Mouse (Mus musculus): Measurements from ENCODE around the gene Gm572. TPM values are rescaled to one million over a fixed set of nuclear protein-coding genes. Genes with fewer than 3 reads are reported as not detected.

Gene Gm572
- polyA plus RNA-seq, 1 experiment from 2014 or later: not detected

DNA sequence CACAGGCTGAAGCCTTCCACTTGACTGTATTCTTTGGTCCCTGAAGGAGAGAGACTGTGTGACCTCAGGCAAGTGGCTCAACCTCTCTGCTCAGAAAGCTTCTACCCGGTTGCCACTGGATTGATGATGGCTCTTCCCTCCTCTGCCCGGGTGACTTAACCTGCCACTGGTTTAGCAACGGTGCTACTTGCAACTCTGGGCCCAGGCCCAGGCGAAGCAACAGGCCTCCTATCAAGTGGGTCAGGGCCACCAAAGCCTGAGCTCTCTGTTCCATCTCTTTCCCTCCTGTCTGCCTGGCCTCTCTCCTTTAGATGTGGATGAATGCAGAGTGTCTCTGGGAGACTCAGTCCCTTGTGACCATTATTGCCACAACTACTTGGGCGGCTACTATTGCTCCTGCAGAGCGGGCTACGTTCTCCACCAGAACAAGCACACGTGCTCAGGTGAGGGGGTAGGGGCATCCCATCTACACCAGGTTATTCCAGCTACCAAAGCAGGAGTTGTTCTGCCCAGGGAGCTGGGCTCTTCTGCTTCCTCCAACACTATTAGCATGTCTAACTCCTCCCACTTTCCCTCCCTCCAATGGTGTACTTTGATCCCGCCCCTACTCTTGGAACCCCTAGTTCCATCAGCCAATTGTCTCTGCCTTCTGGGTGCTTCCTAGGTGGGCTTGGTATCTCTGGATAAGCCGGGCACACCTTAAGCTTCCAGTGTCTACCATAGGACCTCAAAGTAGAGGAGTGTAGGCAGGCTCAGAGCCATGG is 39.6 kb upstream of the Gm572 start:
- H3K4me1 ChIP-seq (ENCODE audit: control insufficient read depth, insufficient read depth, low read length): no peaks in the 10 kb centered on the region
- H3K9ac ChIP-seq (replicated peaks; ENCODE audit: low read length): no peak overlapping the region
- H3K4me2 ChIP-seq (ENCODE audit: low read depth, low read length): no peak overlapping the region
- H3K27me3 ChIP-seq (ENCODE audit: control insufficient read depth, insufficient read depth, low read length): no peaks in the 10 kb centered on the region
- H3K4me3 ChIP-seq (ENCODE audit: low read depth, low read length): no peak overlapping the region
- H3K27ac ChIP-seq (replicated peaks; ENCODE audit: low read depth, low read length): no peak overlapping the region
- no peaks in the 10 kb centered on the region for H3K36me3 ChIP-seq (replicated peaks; ENCODE audit: control insufficient read depth, insufficient read depth, low read depth, low read length)
- no peaks in the 10 kb centered on the region for H3K9me3 ChIP-seq (replicated peaks; ENCODE audit: control insufficient read depth, low read length)
- ATAC-seq (replicated peaks; ENCODE audit: insufficient number of reproducible peaks, low FRiP score, low TSS enrichment, low read depth) (no peak), DNase-seq (ENCODE audit: low spot score) (no peak)
- WGBS: 65% methylated on average over 10 of the region's 10 CpGs

DNA sequence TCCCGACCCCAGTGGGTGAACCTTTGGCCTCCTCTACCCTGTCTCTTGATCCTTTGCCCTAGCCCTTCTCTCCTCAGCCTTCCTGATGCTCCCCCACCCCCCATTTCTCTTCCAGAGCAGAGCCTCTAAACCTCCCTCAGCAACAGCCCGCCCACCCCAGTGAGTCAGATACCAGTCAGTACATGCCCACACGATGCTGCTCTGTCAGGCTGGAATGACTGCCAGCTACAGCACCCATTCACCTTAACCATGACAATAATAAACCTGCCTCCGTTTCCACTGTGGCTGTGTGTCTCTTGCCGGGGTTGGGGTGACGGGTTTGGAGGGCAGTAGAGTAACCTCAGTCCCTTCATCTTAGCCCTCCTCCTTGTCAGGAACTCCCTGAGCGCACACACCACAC is 39.0 kb upstream of the Gm572 start:
- Histone ChIP-seq H3K4me3 (ENCODE audit: low read depth, low read length) (no peak overlapping the region), H3K36me3 (replicated peaks; ENCODE audit: control insufficient read depth, insufficient read depth, low read depth, low read length) (no peaks in the 10 kb centered on the region), H3K4me2 (ENCODE audit: low read depth, low read length) (no peak overlapping the region), H3K27me3 (ENCODE audit: control insufficient read depth, insufficient read depth, low read length) (no peaks in the 10 kb centered on the region), H3K27ac (replicated peaks; ENCODE audit: low read depth, low read length) (no peak overlapping the region), H3K9me3 (replicated peaks; ENCODE audit: control insufficient read depth, low read length) (no peaks in the 10 kb centered on the region), H3K9ac (replicated peaks; ENCODE audit: low read length) (no peak overlapping the region), H3K4me1 (ENCODE audit: control insufficient read depth, insufficient read depth, low read length) (no peaks in the 10 kb centered on the region)
- no peak for ATAC-seq (replicated peaks; ENCODE audit: insufficient number of reproducible peaks, low FRiP score, low TSS enrichment, low read depth)
- no peak for DNase-seq (ENCODE audit: low spot score)
- 71% methylated on average over 7 of the region's 7 CpGs for WGBS

DNA sequence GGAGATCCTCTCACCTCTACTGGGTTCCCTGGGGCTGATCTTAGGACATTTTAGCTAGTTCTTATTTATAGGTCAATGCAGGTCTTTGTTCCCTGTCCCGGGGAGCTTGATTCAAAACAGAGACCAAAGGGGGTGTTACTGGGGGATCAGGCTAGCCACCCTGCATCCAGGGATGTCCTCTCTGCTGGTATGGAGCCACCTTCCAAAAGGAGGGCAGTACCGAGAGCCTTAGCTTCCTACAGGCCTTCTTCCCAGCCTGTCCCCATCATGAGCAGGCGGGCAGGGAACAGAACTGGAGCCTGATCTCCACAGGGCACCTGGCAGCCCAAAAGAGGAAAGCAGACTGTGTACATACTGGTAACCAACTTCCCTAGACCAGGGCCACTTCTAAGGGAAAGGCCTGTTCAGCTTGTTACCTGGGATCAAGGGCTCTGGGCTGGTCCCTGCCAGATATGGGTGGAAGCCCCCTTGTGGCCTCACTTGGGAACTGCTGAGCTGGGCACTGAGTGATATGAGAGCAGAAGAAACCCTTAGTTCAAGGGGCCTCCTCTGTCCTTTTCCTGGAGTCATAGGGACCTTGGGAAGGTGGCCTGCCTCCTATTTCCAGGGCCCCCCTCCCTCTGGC is 38.5 kb upstream of the Gm572 start:
- DNase-seq (ENCODE audit: low spot score) (peak; percentile 80), ATAC-seq (replicated peaks; ENCODE audit: insufficient number of reproducible peaks, low FRiP score, low TSS enrichment, low read depth) (no peak)
- no peak overlapping the region for H3K27ac ChIP-seq (replicated peaks; ENCODE audit: low read depth, low read length)
- H3K4me2 ChIP-seq (ENCODE audit: low read depth, low read length): no peak overlapping the region
- no peak overlapping the region for H3K4me3 ChIP-seq (ENCODE audit: low read depth, low read length)
- no peaks in the 10 kb centered on the region for H3K9me3 ChIP-seq (replicated peaks; ENCODE audit: control insufficient read depth, low read length)
- no peak overlapping the region for H3K9ac ChIP-seq (replicated peaks; ENCODE audit: low read length)
- H3K4me1 ChIP-seq (ENCODE audit: control insufficient read depth, insufficient read depth, low read length): no peaks in the 10 kb centered on the region
- H3K27me3 ChIP-seq (ENCODE audit: control insufficient read depth, insufficient read depth, low read length): no peaks in the 10 kb centered on the region
- H3K36me3 ChIP-seq (replicated peaks; ENCODE audit: control insufficient read depth, insufficient read depth, low read depth, low read length): no peaks in the 10 kb centered on the region
- 88% methylated on average over 3 of the region's 3 CpGs for WGBS

DNA sequence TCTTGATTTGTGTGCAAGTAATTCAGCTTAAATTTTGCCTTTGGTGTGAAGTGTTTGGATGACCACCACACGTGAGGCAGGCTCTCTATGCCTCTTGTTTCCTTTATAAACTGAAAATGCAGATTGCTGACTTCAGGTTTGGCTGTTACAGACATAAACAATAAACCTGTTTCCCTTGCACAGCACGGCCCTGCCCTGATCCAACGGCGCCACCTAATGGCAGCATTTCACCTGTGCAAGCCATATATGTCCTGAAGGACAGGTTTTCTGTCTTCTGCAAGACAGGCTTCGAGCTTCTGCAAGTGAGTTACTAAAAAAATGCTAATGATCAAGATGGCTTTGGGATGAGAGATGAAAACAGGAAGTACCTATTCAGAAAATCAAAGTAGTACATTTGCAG is 35.4 kb upstream of the Gm572 start:
- no peaks in the 10 kb centered on the region for H3K4me1 ChIP-seq (ENCODE audit: control insufficient read depth, insufficient read depth, low read length)
- H3K27me3 ChIP-seq (ENCODE audit: control insufficient read depth, insufficient read depth, low read length): no peaks in the 10 kb centered on the region
- DNase-seq (ENCODE audit: low spot score) (peak; percentile 55), ATAC-seq (replicated peaks; ENCODE audit: insufficient number of reproducible peaks, low FRiP score, low TSS enrichment, low read depth) (no peak)
- H3K9me3 ChIP-seq (replicated peaks; ENCODE audit: control insufficient read depth, low read length): no peaks in the 10 kb centered on the region
- H3K4me3 ChIP-seq (ENCODE audit: low read depth, low read length): no peak overlapping the region
- no peak overlapping the region for H3K4me2 ChIP-seq (ENCODE audit: low read depth, low read length)
- WGBS: 33% methylated on average over 5 of the region's 5 CpGs
- no peak overlapping the region for H3K27ac ChIP-seq (replicated peaks; ENCODE audit: low read depth, low read length)
- peaks cover 2% of the 10 kb centered on the region; the same call in 1 of the 2 replicates for H3K36me3 ChIP-seq (replicated peaks; ENCODE audit: control insufficient read depth, insufficient read depth, low read depth, low read length)
- H3K9ac ChIP-seq (replicated peaks; ENCODE audit: low read length): no peak overlapping the region

DNA sequence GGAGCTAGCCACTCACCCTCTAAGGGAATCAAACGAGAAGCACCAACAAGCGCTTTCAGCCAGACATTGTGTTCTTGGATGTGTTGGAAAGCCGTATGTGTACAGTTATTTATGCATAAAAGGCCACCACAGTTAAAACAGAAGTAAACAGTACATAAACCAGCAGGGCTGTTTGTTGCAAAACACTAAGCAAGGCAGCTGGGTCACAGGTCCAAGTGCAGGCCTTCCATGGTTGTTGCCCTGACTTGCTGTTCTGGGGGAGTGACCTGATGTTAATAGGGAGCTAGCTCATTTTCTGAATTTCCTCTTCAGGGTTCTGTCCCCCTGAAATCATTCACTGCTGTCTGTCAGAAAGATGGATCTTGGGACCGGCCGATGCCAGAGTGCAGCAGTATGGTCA is 33.3 kb upstream of the Gm572 start:
- ATAC-seq (replicated peaks; ENCODE audit: insufficient number of reproducible peaks, low FRiP score, low TSS enrichment, low read depth): no peak
- no peak overlapping the region for H3K4me2 ChIP-seq (ENCODE audit: low read depth, low read length)
- peaks cover 9% of the 10 kb centered on the region for H3K36me3 ChIP-seq (replicated peaks; ENCODE audit: control insufficient read depth, insufficient read depth, low read depth, low read length)
- H3K4me3 ChIP-seq (ENCODE audit: low read depth, low read length): no peak overlapping the region
- no peak overlapping the region for H3K27ac ChIP-seq (replicated peaks; ENCODE audit: low read depth, low read length)
- WGBS: 92% methylated on average over 5 of the region's 5 CpGs
- H3K4me1 ChIP-seq (ENCODE audit: control insufficient read depth, insufficient read depth, low read length): no peaks in the 10 kb centered on the region
- no peaks in the 10 kb centered on the region for H3K27me3 ChIP-seq (ENCODE audit: control insufficient read depth, insufficient read depth, low read length)
- no peaks in the 10 kb centered on the region for H3K9me3 ChIP-seq (replicated peaks; ENCODE audit: control insufficient read depth, low read length)
- DNase-seq (ENCODE audit: low spot score): no peak
- no peak overlapping the region for H3K9ac ChIP-seq (replicated peaks; ENCODE audit: low read length)

DNA sequence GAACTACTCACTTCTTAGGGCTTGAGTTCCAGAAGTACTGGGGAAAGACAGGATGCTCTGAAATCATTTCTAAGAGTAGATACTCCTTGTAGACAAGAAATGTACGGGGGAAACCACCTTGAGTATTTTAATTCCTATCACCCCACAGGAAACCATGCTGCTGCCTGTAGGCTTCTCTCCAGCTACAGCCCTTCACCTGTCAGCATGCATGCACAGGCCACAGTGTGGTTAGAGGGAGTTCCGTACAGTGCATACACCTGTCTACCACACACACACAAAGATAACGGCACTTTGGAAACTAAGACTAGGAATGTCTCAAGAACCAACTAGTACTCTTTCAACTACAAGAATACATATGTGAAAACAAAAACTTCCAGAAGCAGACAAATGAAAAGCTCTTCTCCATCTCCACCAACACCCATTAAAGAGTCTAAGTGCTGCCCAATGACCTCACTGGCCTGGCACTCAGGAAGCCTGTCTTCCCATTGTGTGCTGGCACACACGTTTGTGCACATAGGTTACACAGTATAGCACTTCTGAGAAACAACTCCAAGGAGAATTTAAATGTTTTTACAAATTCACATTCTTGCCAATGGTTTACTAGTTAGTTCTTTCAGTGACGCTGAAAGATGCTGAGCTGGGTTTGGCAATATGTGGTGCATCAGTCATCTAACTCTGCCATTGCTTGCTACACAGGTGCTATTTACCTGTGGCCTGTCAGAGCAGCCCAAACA is 32.3 kb upstream of the Gm572 start:
- Histone ChIP-seq H3K9me3 (replicated peaks; ENCODE audit: control insufficient read depth, low read length) (no peaks in the 10 kb centered on the region), H3K9ac (replicated peaks; ENCODE audit: low read length) (no peak overlapping the region), H3K4me1 (ENCODE audit: control insufficient read depth, insufficient read depth, low read length) (no peaks in the 10 kb centered on the region), H3K27me3 (ENCODE audit: control insufficient read depth, insufficient read depth, low read length) (no peaks in the 10 kb centered on the region), H3K36me3 (replicated peaks; ENCODE audit: control insufficient read depth, insufficient read depth, low read depth, low read length) (peaks cover 9% of the 10 kb centered on the region), H3K4me2 (ENCODE audit: low read depth, low read length) (no peak overlapping the region), H3K27ac (replicated peaks; ENCODE audit: low read depth, low read length) (no peak overlapping the region), H3K4me3 (ENCODE audit: low read depth, low read length) (no peak overlapping the region)
- DNase-seq (ENCODE audit: low spot score) (no peak), ATAC-seq (replicated peaks; ENCODE audit: insufficient number of reproducible peaks, low FRiP score, low TSS enrichment, low read depth) (no peak)
- WGBS: 80% methylated on average over 5 of the region's 5 CpGs

DNA sequence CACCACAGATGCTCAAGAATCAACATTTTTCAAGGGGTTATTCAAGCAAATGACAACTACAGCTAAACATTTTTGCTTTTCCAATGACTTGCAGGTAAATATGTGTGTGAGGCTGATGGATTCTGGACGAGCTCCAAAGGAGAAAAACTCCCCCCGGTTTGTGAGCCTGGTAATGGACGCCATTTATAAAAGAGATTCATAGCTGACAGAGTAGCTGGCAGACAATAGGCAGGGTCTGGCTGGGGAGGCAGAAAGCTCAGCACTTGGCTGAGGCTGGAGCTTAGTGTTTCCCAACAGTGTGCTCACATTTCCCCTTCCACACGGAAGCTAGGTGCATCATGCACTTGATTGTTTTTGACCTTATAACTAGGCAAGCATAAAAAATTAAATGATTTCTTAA is 30.6 kb upstream of the Gm572 start:
- DNase-seq (ENCODE audit: low spot score): no peak
- Histone ChIP-seq H3K27ac (replicated peaks; ENCODE audit: low read depth, low read length) (no peak overlapping the region), H3K9me3 (replicated peaks; ENCODE audit: control insufficient read depth, low read length) (no peaks in the 10 kb centered on the region), H3K36me3 (replicated peaks; ENCODE audit: control insufficient read depth, insufficient read depth, low read depth, low read length) (peaks cover 9% of the 10 kb centered on the region), H3K4me3 (ENCODE audit: low read depth, low read length) (no peak overlapping the region), H3K9ac (replicated peaks; ENCODE audit: low read length) (no peak overlapping the region), H3K27me3 (ENCODE audit: control insufficient read depth, insufficient read depth, low read length) (no peaks in the 10 kb centered on the region), H3K4me1 (ENCODE audit: control insufficient read depth, insufficient read depth, low read length) (no peaks in the 10 kb centered on the region), H3K4me2 (ENCODE audit: low read depth, low read length) (no peak overlapping the region)
- no peak for ATAC-seq (replicated peaks; ENCODE audit: insufficient number of reproducible peaks, low FRiP score, low TSS enrichment, low read depth)
- WGBS: 80% methylated on average over 4 of the region's 4 CpGs

DNA sequence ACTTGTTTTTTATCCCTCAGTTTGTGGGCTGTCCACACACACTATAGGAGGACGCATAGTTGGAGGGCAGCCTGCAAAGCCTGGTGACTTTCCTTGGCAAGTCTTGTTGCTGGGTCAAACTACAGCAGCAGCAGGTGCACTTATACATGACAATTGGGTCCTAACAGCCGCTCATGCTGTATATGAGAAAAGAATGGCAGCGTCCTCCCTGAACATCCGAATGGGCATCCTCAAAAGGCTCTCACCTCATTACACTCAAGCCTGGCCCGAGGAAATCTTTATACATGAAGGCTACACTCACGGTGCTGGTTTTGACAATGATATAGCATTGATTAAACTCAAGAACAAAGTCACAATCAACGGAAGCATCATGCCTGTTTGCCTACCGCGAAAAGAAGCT is 29.4 kb upstream of the Gm572 start:
- Histone ChIP-seq H3K27me3 (ENCODE audit: control insufficient read depth, insufficient read depth, low read length) (no peaks in the 10 kb centered on the region), H3K9me3 (replicated peaks; ENCODE audit: control insufficient read depth, low read length) (no peaks in the 10 kb centered on the region), H3K4me2 (ENCODE audit: low read depth, low read length) (no peak overlapping the region), H3K27ac (replicated peaks; ENCODE audit: low read depth, low read length) (no peak overlapping the region), H3K9ac (replicated peaks; ENCODE audit: low read length) (no peak overlapping the region), H3K4me1 (ENCODE audit: control insufficient read depth, insufficient read depth, low read length) (no peaks in the 10 kb centered on the region), H3K36me3 (replicated peaks; ENCODE audit: control insufficient read depth, insufficient read depth, low read depth, low read length) (peaks cover 13% of the 10 kb centered on the region), H3K4me3 (ENCODE audit: low read depth, low read length) (no peak overlapping the region)
- WGBS: 86% methylated on average over 9 of the region's 9 CpGs
- no peak for ATAC-seq (replicated peaks; ENCODE audit: insufficient number of reproducible peaks, low FRiP score, low TSS enrichment, low read depth)
- no peak for DNase-seq (ENCODE audit: low spot score)
